Mouse (Mus musculus) kidney, adult 2 months (tissue): Measurements from ENCODE around the gene Srf.

ENCODE experiments used
- CTCF ChIP-seq: fragments of 200-500 bp; conservative IDR thresholded peaks from 2 replicates; pipeline ENCODE4 v1.5.1; 2011; ENCODE audit warnings: low read depth, mild to moderate bottlenecking, control low read depth, low read length, moderate library complexity, mixed read lengths; ENCODE audit not compliant: insufficient read depth, insufficient read length
- POLR2A ChIP-seq: fragments of 200-500 bp; IDR thresholded peaks from one replicate; pipeline ENCODE4 v1.6.1; 2011; ENCODE audit warnings: low read depth, low read length, control low read depth

DNA sequence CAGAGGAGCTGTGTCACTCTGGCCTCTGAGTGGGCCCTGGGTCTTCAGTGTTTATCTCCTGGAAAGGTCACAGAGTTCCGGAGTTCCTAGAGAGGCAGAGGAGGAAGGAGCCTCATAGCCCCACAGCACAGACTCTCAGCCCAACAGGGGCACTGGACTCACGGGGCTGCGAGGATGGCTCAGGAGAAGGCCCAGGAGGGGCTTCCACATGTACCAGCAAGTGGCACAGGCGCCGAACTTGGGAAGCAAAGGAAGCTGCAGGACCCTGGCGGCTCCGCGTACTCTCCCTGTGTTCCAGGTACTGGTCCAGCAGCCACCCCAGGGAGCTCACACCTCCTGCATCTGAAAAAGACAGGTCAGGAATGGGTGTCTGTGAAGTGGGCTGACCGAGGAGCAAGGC is 34.8 kb downstream of the Srf start:
- TF ChIP-seq POLR2A (no peak), CTCF (no peak)
